In genomic region chr8:10006986-10007659, GRCm38 (mm10) we compare ENCODE assay signal across 8 mouse cellular contexts. TPM values are rescaled to one million over a fixed set of nuclear protein-coding genes. Genes with fewer than 3 reads are reported as not detected.
DNase-seq lines count a peak whose midpoint lies in the region; ATAC-seq and TF ChIP-seq lines count a peak whose summit lies in the region.

No protein-coding gene starts in this region.

- peaks cover 3% of the 10 kb centered on the region for H3K4me1 ChIP-seq in bone marrow, adult 2 months (ENCODE audit: control insufficient read depth, insufficient read depth, low read length)
- peaks cover 24% of the 10 kb centered on the region for H3K4me1 ChIP-seq in forebrain, embryonic 10.5 days
- peaks cover 9% of the 10 kb centered on the region; the same call in 1 of the 2 replicates for H3K4me1 ChIP-seq in hindbrain, embryonic 14.5 days (replicated peaks; ENCODE audit: control insufficient read depth, insufficient read depth, low read length)
- peaks cover 17% of the 10 kb centered on the region for H3K4me1 ChIP-seq in midbrain, embryonic 10.5 days
- peaks cover 2% of the 10 kb centered on the region; the same call in 1 of the 2 replicates for H3K4me1 ChIP-seq in stomach, postnatal 0 days (replicated peaks; ENCODE audit: control insufficient read depth, insufficient read depth)

- ATAC-seq in hindbrain, embryonic 14.5 days (ENCODE audit: low FRiP score): peak; percentile 68; the same call in 1 of the 2 replicates
- ATAC-seq in stomach, postnatal 0 days (ENCODE audit: low FRiP score, low TSS enrichment): no peak

- peak; percentile 5 for DNase-seq in gastrocnemius, adult 18-20 months (ENCODE audit: low spot score)
- no peak for DNase-seq in gastrocnemius, postnatal 25 days
- peak; percentile 49 for DNase-seq in forebrain, embryonic 10.5 days (ENCODE audit: extremely low spot score, low spot score)
- DNase-seq in hindbrain, embryonic 14.5 days (ENCODE audit: low spot score): peak; percentile 58
- peak; percentile 37 to 43 for DNase-seq in left cerebral cortex, adult 8-10 months (ENCODE audit: low spot score in 2 of 2)
- peak; percentile 51 for DNase-seq in midbrain, embryonic 10.5 days (ENCODE audit: low spot score)
- peak; percentile 49 for DNase-seq in stomach, postnatal 0 days (ENCODE audit: low spot score)

- no peaks in the 10 kb centered on the region for H3K36me3 ChIP-seq in forebrain, embryonic 10.5 days (replicated peaks)
- no peaks in the 10 kb centered on the region for H3K36me3 ChIP-seq in hindbrain, embryonic 14.5 days (replicated peaks; ENCODE audit: control insufficient read depth, insufficient read depth)
- no peaks in the 10 kb centered on the region for H3K36me3 ChIP-seq in midbrain, embryonic 10.5 days
- H3K36me3 ChIP-seq in stomach, postnatal 0 days (ENCODE audit: control insufficient read depth, insufficient read depth, low read length): no peaks in the 10 kb centered on the region

- peak overlapping the region; percentile 67 for H3K27ac ChIP-seq in bone marrow, adult 2 months (ENCODE audit: control insufficient read depth, insufficient read depth, low read depth, low read length, poor library complexity)
- peak overlapping the region; percentile 53; the same call in 1 of the 2 replicates for H3K27ac ChIP-seq in forebrain, embryonic 10.5 days
- no peak overlapping the region for H3K27ac ChIP-seq in hindbrain, embryonic 14.5 days
- peak overlapping the region; percentile 65 for H3K27ac ChIP-seq in midbrain, embryonic 10.5 days (replicated peaks)
- no peak overlapping the region for H3K27ac ChIP-seq in stomach, postnatal 0 days (replicated peaks)

- H3K27me3 ChIP-seq in forebrain, embryonic 10.5 days (ENCODE audit: poor library complexity, severe bottlenecking): peaks cover 31% of the 10 kb centered on the region
- H3K27me3 ChIP-seq in hindbrain, embryonic 14.5 days (ENCODE audit: control insufficient read depth, insufficient read depth, low read length): no peaks in the 10 kb centered on the region
- peaks cover 36% of the 10 kb centered on the region for H3K27me3 ChIP-seq in midbrain, embryonic 10.5 days (ENCODE audit: low read depth, poor library complexity, severe bottlenecking)
- H3K27me3 ChIP-seq in stomach, postnatal 0 days (ENCODE audit: control insufficient read depth, insufficient read depth, low read length): no peaks in the 10 kb centered on the region

- peak overlapping the region; percentile 42; the same call in 1 of the 2 replicates for H3K9ac ChIP-seq in hindbrain, embryonic 14.5 days
- peak overlapping the region; percentile 8; the same call in 1 of the 2 replicates for H3K9ac ChIP-seq in stomach, postnatal 0 days (ENCODE audit: low read length)

- no peak for TF ChIP-seq POLR2A in bone marrow, adult 2 months (IDR thresholded peaks at IDR 0.05; ENCODE audit: borderline replicate concordance, control insufficient read depth, low read depth, low read length)

- 5% methylated on average over 29 of the region's 29 CpGs for WGBS in bone marrow, adult 2 months
- WGBS in forebrain, embryonic 10.5 days: 4% methylated on average over 29 of the region's 29 CpGs
- WGBS in hindbrain, embryonic 14.5 days: 5% methylated on average over 29 of the region's 29 CpGs
- 6% methylated on average over 29 of the region's 29 CpGs for WGBS in midbrain, embryonic 10.5 days
- 7% methylated on average over 29 of the region's 29 CpGs for WGBS in stomach, postnatal 0 days

- TF ChIP-seq EP300 in stomach, postnatal 0 days (optimal IDR thresholded peaks at IDR 0.05): no peak

- peak overlapping the region; percentile 81 for H3K4me3 ChIP-seq in bone marrow, adult 2 months (replicated peaks; ENCODE audit: control insufficient read depth, low read depth, low read length)
- H3K4me3 ChIP-seq in forebrain, embryonic 10.5 days: peak overlapping the region; percentile 60
- peak overlapping the region; percentile 29 for H3K4me3 ChIP-seq in hindbrain, embryonic 14.5 days (replicated peaks; ENCODE audit: low read length)
- H3K4me3 ChIP-seq in midbrain, embryonic 10.5 days: peak overlapping the region; percentile 60
- peak overlapping the region; percentile 24 for H3K4me3 ChIP-seq in stomach, postnatal 0 days (ENCODE audit: low read depth, low read length)

- TF ChIP-seq CTCF in bone marrow, adult 2 months (IDR thresholded peaks at IDR 0.05; ENCODE audit: control insufficient read depth, insufficient read depth, low read length): no peak
- TF ChIP-seq CTCF in stomach, postnatal 0 days (IDR thresholded peaks at IDR 0.05; ENCODE audit: low read depth): no peak

- H3K4me2 ChIP-seq in hindbrain, embryonic 14.5 days (replicated peaks): peak overlapping the region; percentile 56
- peak overlapping the region; percentile 59 for H3K4me2 ChIP-seq in stomach, postnatal 0 days (replicated peaks; ENCODE audit: low read depth)

- no peaks in the 10 kb centered on the region for H3K9me3 ChIP-seq in forebrain, embryonic 10.5 days
- no peaks in the 10 kb centered on the region for H3K9me3 ChIP-seq in hindbrain, embryonic 14.5 days (ENCODE audit: control insufficient read depth, low read length)
- no peaks in the 10 kb centered on the region for H3K9me3 ChIP-seq in midbrain, embryonic 10.5 days (replicated peaks)
- no peaks in the 10 kb centered on the region for H3K9me3 ChIP-seq in stomach, postnatal 0 days (ENCODE audit: control insufficient read depth, low read length)

RNA-seq across cellular contexts. Expression of gene Tnfsf13b, which starts 0.9 kb away (rescaled TPM):
- total RNA-seq in gastrocnemius, adult 18-20 months (2021): 1 to 10 TPM in 1 of 2 experiments, under 1 TPM in 1; 0.76 to 1.0 TPM
- under 1 TPM; 0.92 to 0.99 TPM for total RNA-seq in gastrocnemius, postnatal 25 days (2021)
- polyA plus RNA-seq in bone marrow, adult 2 months (2011; ENCODE audit: insufficient read depth, insufficient read length, low replicate concordance, missing spikeins): 3.1 and 21.4 TPM in 2 replicates
- polyA plus RNA-seq in forebrain, embryonic 10.5 days (2016; fragmentation: Nextera tagmentation; extraction: Ambion mirVana): 0.12 and 0.30 TPM in 2 replicates
- polyA plus RNA-seq in hindbrain, embryonic 14.5 days (2014; fragmentation: Nextera tagmentation; extraction: Ambion mirVana): 0.46 and 0.65 TPM in 2 replicates
- total RNA-seq in left cerebral cortex, adult 8-10 months (2022): 1 to 10 TPM; 2.0 to 5.6 (median 3.6) TPM
- polyA plus RNA-seq in midbrain, embryonic 10.5 days (2016; fragmentation: Nextera tagmentation; extraction: Ambion mirVana): 0.04 and 0.15 TPM in 2 replicates
- polyA plus RNA-seq in stomach, postnatal 0 days (2015; fragmentation: Nextera tagmentation; extraction: Ambion mirVana): 0.24 and 0.25 TPM in 2 replicates

RNA-seq across cellular contexts. Expression of gene Abhd13, which starts 29.6 kb away (rescaled TPM):
- 1 to 10 TPM; 6.3 to 6.4 TPM for total RNA-seq in gastrocnemius, adult 18-20 months (2021)
- 1 to 10 TPM; 7.9 to 8.1 TPM for total RNA-seq in gastrocnemius, postnatal 25 days (2021)
- 2.8 and 4.1 TPM in 2 replicates for polyA plus RNA-seq in bone marrow, adult 2 months (2011; ENCODE audit: insufficient read depth, insufficient read length, low replicate concordance, missing spikeins)
- polyA plus RNA-seq in forebrain, embryonic 10.5 days (2016; fragmentation: Nextera tagmentation; extraction: Ambion mirVana): 14.9 and 15.2 TPM in 2 replicates
- polyA plus RNA-seq in hindbrain, embryonic 14.5 days (2014; fragmentation: Nextera tagmentation; extraction: Ambion mirVana): 19.8 and 21.4 TPM in 2 replicates
- 10 to 100 TPM; 24.8 to 27.8 (median 25.4) TPM for total RNA-seq in left cerebral cortex, adult 8-10 months (2022)
- 14.3 and 15.2 TPM in 2 replicates for polyA plus RNA-seq in midbrain, embryonic 10.5 days (2016; fragmentation: Nextera tagmentation; extraction: Ambion mirVana)
- 13.0 and 13.2 TPM in 2 replicates for polyA plus RNA-seq in stomach, postnatal 0 days (2015; fragmentation: Nextera tagmentation; extraction: Ambion mirVana)

RNA-seq across cellular contexts. Expression of gene Lig4, which starts 29.6 kb away (rescaled TPM):
- total RNA-seq in gastrocnemius, adult 18-20 months (2021): 1 to 10 TPM; 4.5 to 5.3 TPM
- total RNA-seq in gastrocnemius, postnatal 25 days (2021): 1 to 10 TPM; 3.0 to 3.6 TPM
- polyA plus RNA-seq in bone marrow, adult 2 months (2011; ENCODE audit: insufficient read depth, insufficient read length, low replicate concordance, missing spikeins): 1.5 and 3.6 TPM in 2 replicates
- polyA plus RNA-seq in forebrain, embryonic 10.5 days (2016; fragmentation: Nextera tagmentation; extraction: Ambion mirVana): 8.0 and 8.3 TPM in 2 replicates
- polyA plus RNA-seq in hindbrain, embryonic 14.5 days (2014; fragmentation: Nextera tagmentation; extraction: Ambion mirVana): 11.6 and 14.9 TPM in 2 replicates
- total RNA-seq in left cerebral cortex, adult 8-10 months (2022): 10 to 100 TPM; 10.6 to 12.6 (median 10.7) TPM
- polyA plus RNA-seq in midbrain, embryonic 10.5 days (2016; fragmentation: Nextera tagmentation; extraction: Ambion mirVana): 7.4 and 8.2 TPM in 2 replicates
- polyA plus RNA-seq in stomach, postnatal 0 days (2015; fragmentation: Nextera tagmentation; extraction: Ambion mirVana): 2.8 TPM in 2 replicates

Comparison
In these comparisons a context has a peak if more than half of its experiments do, and no peak if none do; other contexts are left out.
1. H3K27ac ChIP-seq: peak in bone marrow, adult 2 months (single experiment), forebrain, embryonic 10.5 days (single experiment) and midbrain, embryonic 10.5 days (single experiment); none in hindbrain, embryonic 14.5 days (single experiment) and stomach, postnatal 0 days (single experiment).
2. H3K4me3 ChIP-seq: peak in every context shown above with its lines; median percentile 81 in bone marrow, adult 2 months; 60 in forebrain, embryonic 10.5 days; 60 in midbrain, embryonic 10.5 days; 29 in hindbrain, embryonic 14.5 days; 24 in stomach, postnatal 0 days.